8 mouse cellular contexts compared by ENCODE assay signal in genomic region chr15:11904848-11905672, GRCm38 (mm10). TPM values are rescaled to one million over a fixed set of nuclear protein-coding genes. Genes with fewer than 3 reads are reported as not detected.
A peak's percentile ranks its signal among the peaks of the same experiment; 100 is the strongest.
DNase-seq lines count a peak whose midpoint lies in the region; ATAC-seq and TF ChIP-seq lines count a peak whose summit lies in the region.

No protein-coding gene starts in this region.

- TF ChIP-seq POLR2A in ES-Bruce4 (IDR thresholded peaks at IDR 0.05; ENCODE audit: insufficient read depth, low read length), result no peak

- no peak for TF ChIP-seq EP300 in ES-Bruce4 (IDR thresholded peaks at IDR 0.05; ENCODE audit: insufficient read depth, low read depth, low read length)

- no peak for TF ChIP-seq CTCF in ES-Bruce4 (IDR thresholded peaks at IDR 0.05; ENCODE audit: low read depth, low read length)

- no peak overlapping the region for H3K27ac ChIP-seq in ES-Bruce4 (ENCODE audit: insufficient read depth, low read length)
- H3K27ac ChIP-seq in forebrain, embryonic 15.5 days (replicated peaks), result no peak overlapping the region
- no peak overlapping the region for H3K27ac ChIP-seq in hindbrain, embryonic 13.5 days
- peak overlapping the region; percentile 39; the same call in 1 of the 2 replicates for H3K27ac ChIP-seq in limb, embryonic 13.5 days
- H3K27ac ChIP-seq in midbrain, embryonic 16.5 days (ENCODE audit: low read length), result no peak overlapping the region

- H3K4me3 ChIP-seq in ES-Bruce4 (ENCODE audit: low read depth, low read length), result peak overlapping the region; percentile 51
- peak overlapping the region; percentile 52 for H3K4me3 ChIP-seq in forebrain, embryonic 15.5 days
- peak overlapping the region; percentile 48 for H3K4me3 ChIP-seq in hindbrain, embryonic 13.5 days
- H3K4me3 ChIP-seq in limb, embryonic 13.5 days, result peak overlapping the region; percentile 58
- peak overlapping the region; percentile 50 for H3K4me3 ChIP-seq in midbrain, embryonic 16.5 days (ENCODE audit: low read depth, low read length)

- H3K36me3 ChIP-seq in ES-Bruce4 (ENCODE audit: control insufficient read depth, insufficient read depth, low read length, poor library complexity, severe bottlenecking), result no peaks in the 10 kb centered on the region
- no peaks in the 10 kb centered on the region for H3K36me3 ChIP-seq in forebrain, embryonic 15.5 days
- H3K36me3 ChIP-seq in hindbrain, embryonic 13.5 days, result no peaks in the 10 kb centered on the region
- no peaks in the 10 kb centered on the region for H3K36me3 ChIP-seq in limb, embryonic 13.5 days
- no peaks in the 10 kb centered on the region for H3K36me3 ChIP-seq in midbrain, embryonic 16.5 days (ENCODE audit: control insufficient read depth, insufficient read depth, low read length)

- H3K4me2 ChIP-seq in forebrain, embryonic 15.5 days (replicated peaks), result peak overlapping the region; percentile 98
- H3K4me2 ChIP-seq in hindbrain, embryonic 13.5 days, result peak overlapping the region; percentile 77
- H3K4me2 ChIP-seq in limb, embryonic 13.5 days (replicated peaks), result peak overlapping the region; percentile 89
- H3K4me2 ChIP-seq in midbrain, embryonic 16.5 days (ENCODE audit: low read length), result peak overlapping the region; percentile 86

- peak; percentile 51 for ATAC-seq in forebrain, embryonic 15.5 days (replicated peaks)
- ATAC-seq in hindbrain, embryonic 13.5 days (ENCODE audit: low FRiP score), result peak; percentile 70
- ATAC-seq in limb, embryonic 13.5 days (ENCODE audit: low FRiP score, low read depth), result no peak
- ATAC-seq in midbrain, embryonic 16.5 days, result peak; percentile 65

- WGBS in forebrain, embryonic 15.5 days, result under 1% methylated on average over 88 of the region's 90 CpGs
- under 1% methylated on average over 90 of the region's 90 CpGs for WGBS in hindbrain, embryonic 13.5 days
- under 1% methylated on average over 89 of the region's 90 CpGs for WGBS in limb, embryonic 13.5 days
- WGBS in midbrain, embryonic 16.5 days, result under 1% methylated on average over 84 of the region's 90 CpGs

- H3K4me1 ChIP-seq in ES-Bruce4 (ENCODE audit: control insufficient read depth, insufficient read depth, low read length), result no peaks in the 10 kb centered on the region
- peaks cover 48% of the 10 kb centered on the region for H3K4me1 ChIP-seq in forebrain, embryonic 15.5 days
- H3K4me1 ChIP-seq in hindbrain, embryonic 13.5 days (replicated peaks), result peaks cover 49% of the 10 kb centered on the region
- peaks cover 48% of the 10 kb centered on the region for H3K4me1 ChIP-seq in limb, embryonic 13.5 days
- peaks cover 40% of the 10 kb centered on the region for H3K4me1 ChIP-seq in midbrain, embryonic 16.5 days (ENCODE audit: control insufficient read depth, insufficient read depth, low read length)

- H3K27me3 ChIP-seq in ES-Bruce4 (ENCODE audit: control insufficient read depth, insufficient read depth, low read length, poor library complexity, severe bottlenecking), result peaks cover 7% of the 10 kb centered on the region
- peaks cover 47% of the 10 kb centered on the region for H3K27me3 ChIP-seq in forebrain, embryonic 15.5 days
- H3K27me3 ChIP-seq in hindbrain, embryonic 13.5 days, result peaks cover 86% of the 10 kb centered on the region
- peaks cover 75% of the 10 kb centered on the region for H3K27me3 ChIP-seq in limb, embryonic 13.5 days
- peaks cover 37% of the 10 kb centered on the region for H3K27me3 ChIP-seq in midbrain, embryonic 16.5 days (ENCODE audit: control insufficient read depth, insufficient read depth, low read depth, low read length)

- DNase-seq in adrenal gland, adult 18-20 months (ENCODE audit: low spot score in 2 of 2), result peak; percentile 38 to 44
- peak; percentile 52 for DNase-seq in yolk sac, embryonic 10.5 days (ENCODE audit: low spot score)
- no peak for DNase-seq in urinary bladder, postnatal 25 days (ENCODE audit: low spot score)

- peak overlapping the region; percentile 51 for H3K9ac ChIP-seq in ES-Bruce4 (ENCODE audit: low read depth, poor library complexity, severe bottlenecking)
- H3K9ac ChIP-seq in forebrain, embryonic 15.5 days (replicated peaks), result peak overlapping the region; percentile 52
- peak overlapping the region; percentile 71 for H3K9ac ChIP-seq in hindbrain, embryonic 13.5 days
- peak overlapping the region; percentile 77 for H3K9ac ChIP-seq in limb, embryonic 13.5 days
- H3K9ac ChIP-seq in midbrain, embryonic 16.5 days (ENCODE audit: low read depth, low read length), result peak overlapping the region; percentile 64

- H3K9me3 ChIP-seq in ES-Bruce4 (replicated peaks; ENCODE audit: control insufficient read depth, insufficient read depth, low read length, poor library complexity, severe bottlenecking), result no peaks in the 10 kb centered on the region
- no peaks in the 10 kb centered on the region for H3K9me3 ChIP-seq in forebrain, embryonic 15.5 days
- H3K9me3 ChIP-seq in hindbrain, embryonic 13.5 days, result no peaks in the 10 kb centered on the region
- no peaks in the 10 kb centered on the region for H3K9me3 ChIP-seq in limb, embryonic 13.5 days
- no peaks in the 10 kb centered on the region for H3K9me3 ChIP-seq in midbrain, embryonic 16.5 days (replicated peaks; ENCODE audit: control insufficient read depth, low read length, poor library complexity, severe bottlenecking)

RNA-seq across cellular contexts. Expression of gene Npr3, which starts 2.0 kb away (rescaled TPM):
- 1.2 and 2.1 TPM in 2 replicates for polyA plus RNA-seq in ES-Bruce4 (2011; ENCODE audit: insufficient read depth, insufficient read length, low read depth, missing spikeins)
- total RNA-seq in adrenal gland, adult 18-20 months (2021), result 10 to 100 TPM; 12.6 to 55.5 TPM
- polyA plus RNA-seq in forebrain, embryonic 15.5 days (2015; fragmentation: Nextera tagmentation; extraction: Ambion mirVana), result 0.88 and 1.3 TPM in 2 replicates
- 1.8 and 2.7 TPM in 2 replicates for polyA plus RNA-seq in hindbrain, embryonic 13.5 days (2015; fragmentation: Nextera tagmentation; extraction: Ambion mirVana)
- polyA plus RNA-seq in limb, embryonic 13.5 days (2015; fragmentation: Nextera tagmentation; extraction: Ambion mirVana), result 4.1 and 4.5 TPM in 2 replicates
- polyA plus RNA-seq in midbrain, embryonic 16.5 days (2015; fragmentation: Nextera tagmentation; extraction: Ambion mirVana), result 0.61 and 0.78 TPM in 2 replicates
